Mouse (Mus musculus): ENCODE results near the gene Zfp354c.

DNA sequence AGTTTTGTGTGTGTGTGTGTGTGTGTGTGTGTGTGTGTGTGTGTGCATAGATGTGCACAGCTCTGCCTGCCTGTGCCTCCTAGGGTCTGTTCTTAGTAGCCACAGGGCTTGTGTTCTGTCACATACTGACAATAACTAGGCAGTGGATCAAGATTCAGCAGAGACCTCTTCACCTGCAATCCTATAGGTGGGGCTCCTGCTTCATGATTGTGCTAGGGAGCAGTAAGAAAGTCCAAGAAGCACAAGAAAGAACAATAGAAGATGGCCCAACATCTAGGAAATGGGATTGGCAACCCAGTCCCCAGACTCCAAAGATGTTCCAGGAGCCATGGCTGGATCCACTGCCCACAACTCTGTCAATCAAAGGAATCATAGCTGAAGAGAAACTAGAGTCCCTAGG is 28.7 kb downstream of the Zfp354c start:
- TF ChIP-seq CTCF (IDR thresholded peaks at IDR 0.05; ENCODE audit: extremely low read depth, insufficient read depth, insufficient read length, insufficient replicate concordance) (no peak), POLR2A (IDR thresholded peaks at IDR 0.05; ENCODE audit: low read depth, low read length) (no peak)
